In genomic region chr4:91376317-91376910, GRCm38 (mm10) we compare ENCODE assay signal across 8 mouse cellular contexts. TPM values are rescaled to one million over a fixed set of nuclear protein-coding genes. Genes with fewer than 3 reads are reported as not detected.
DNase-seq lines count a peak whose midpoint lies in the region; ATAC-seq and TF ChIP-seq lines count a peak whose summit lies in the region.

No protein-coding gene starts in this region.

- WGBS in forebrain, embryonic 13.5 days, result under 1% methylated on average over 28 of the region's 28 CpGs
- under 1% methylated on average over 28 of the region's 28 CpGs for WGBS in heart, embryonic 15.5 days
- under 1% methylated on average over 28 of the region's 28 CpGs for WGBS in kidney, postnatal 0 days
- under 1% methylated on average over 28 of the region's 28 CpGs for WGBS in limb, embryonic 15.5 days
- under 1% methylated on average over 28 of the region's 28 CpGs for WGBS in midbrain, embryonic 16.5 days

- H3K36me3 ChIP-seq in E14TG2a.4 (ENCODE audit: insufficient read depth, low read length), result no peaks in the 10 kb centered on the region
- no peaks in the 10 kb centered on the region for H3K36me3 ChIP-seq in forebrain, embryonic 13.5 days (ENCODE audit: poor library complexity, severe bottlenecking)
- H3K36me3 ChIP-seq in heart, embryonic 15.5 days, result no peaks in the 10 kb centered on the region
- H3K36me3 ChIP-seq in kidney, postnatal 0 days (ENCODE audit: insufficient read depth, low read length), result no peaks in the 10 kb centered on the region
- H3K36me3 ChIP-seq in limb, embryonic 15.5 days, result no peaks in the 10 kb centered on the region
- H3K36me3 ChIP-seq in midbrain, embryonic 16.5 days (ENCODE audit: control insufficient read depth, insufficient read depth, low read length), result no peaks in the 10 kb centered on the region

- DNase-seq in kidney, postnatal 0 days (ENCODE audit: low spot score), result peak; percentile 94
- peak; percentile 99 for DNase-seq in telencephalon, adult 2 months (ENCODE audit: low read depth, low spot score)

- H3K27me3 ChIP-seq in E14TG2a.4 (ENCODE audit: insufficient read depth, low read length), result peaks cover 47% of the 10 kb centered on the region
- peaks cover 6% of the 10 kb centered on the region; the same call in 1 of the 2 replicates for H3K27me3 ChIP-seq in forebrain, embryonic 13.5 days
- peaks cover 65% of the 10 kb centered on the region for H3K27me3 ChIP-seq in heart, embryonic 15.5 days
- H3K27me3 ChIP-seq in kidney, postnatal 0 days (ENCODE audit: insufficient read depth, low read length), result peaks cover 58% of the 10 kb centered on the region
- H3K27me3 ChIP-seq in limb, embryonic 15.5 days, result peaks cover 58% of the 10 kb centered on the region
- H3K27me3 ChIP-seq in midbrain, embryonic 16.5 days (ENCODE audit: control insufficient read depth, insufficient read depth, low read depth, low read length), result no peaks in the 10 kb centered on the region

- no peaks in the 10 kb centered on the region for H3K9me3 ChIP-seq in E14TG2a.4 (ENCODE audit: low read length)
- H3K9me3 ChIP-seq in forebrain, embryonic 13.5 days (replicated peaks), result no peaks in the 10 kb centered on the region
- H3K9me3 ChIP-seq in heart, embryonic 15.5 days (replicated peaks), result no peaks in the 10 kb centered on the region
- no peaks in the 10 kb centered on the region for H3K9me3 ChIP-seq in kidney, postnatal 0 days (replicated peaks; ENCODE audit: low read length)
- no peaks in the 10 kb centered on the region for H3K9me3 ChIP-seq in limb, embryonic 15.5 days
- no peaks in the 10 kb centered on the region for H3K9me3 ChIP-seq in midbrain, embryonic 16.5 days (replicated peaks; ENCODE audit: control insufficient read depth, low read length, poor library complexity, severe bottlenecking)

- peak; percentile 97 for ATAC-seq in cerebellum, adult (ENCODE audit: insufficient number of reproducible peaks, low FRiP score, low TSS enrichment)
- peak; percentile 95 for ATAC-seq in forebrain, embryonic 13.5 days
- ATAC-seq in heart, embryonic 15.5 days (replicated peaks; ENCODE audit: insufficient number of reproducible peaks, insufficient read depth, low FRiP score, low read depth), result peak; percentile 96
- ATAC-seq in kidney, postnatal 0 days (replicated peaks; ENCODE audit: low FRiP score, low read depth), result peak; percentile 99
- peak; percentile 96 for ATAC-seq in limb, embryonic 15.5 days (ENCODE audit: insufficient number of reproducible peaks, low FRiP score, low TSS enrichment, low read depth)
- ATAC-seq in midbrain, embryonic 16.5 days, result peak; percentile 93

- H3K4me1 ChIP-seq in E14TG2a.4 (replicated peaks; ENCODE audit: low read depth, low read length), result peaks cover 67% of the 10 kb centered on the region
- H3K4me1 ChIP-seq in forebrain, embryonic 13.5 days, result peaks cover 43% of the 10 kb centered on the region
- H3K4me1 ChIP-seq in heart, embryonic 15.5 days (replicated peaks), result peaks cover 25% of the 10 kb centered on the region
- peaks cover 18% of the 10 kb centered on the region for H3K4me1 ChIP-seq in kidney, postnatal 0 days (replicated peaks; ENCODE audit: insufficient read depth, low read length)
- peaks cover 32% of the 10 kb centered on the region for H3K4me1 ChIP-seq in limb, embryonic 15.5 days
- H3K4me1 ChIP-seq in midbrain, embryonic 16.5 days (ENCODE audit: control insufficient read depth, insufficient read depth, low read length), result peaks cover 22% of the 10 kb centered on the region

- peak overlapping the region; percentile 78 for H3K4me3 ChIP-seq in E14TG2a.4 (replicated peaks; ENCODE audit: low read length)
- H3K4me3 ChIP-seq in forebrain, embryonic 13.5 days, result peak overlapping the region; percentile 80
- H3K4me3 ChIP-seq in heart, embryonic 15.5 days, result peak overlapping the region; percentile 62
- peak overlapping the region; percentile 40 for H3K4me3 ChIP-seq in kidney, postnatal 0 days (replicated peaks; ENCODE audit: low read depth, low read length)
- H3K4me3 ChIP-seq in limb, embryonic 15.5 days, result peak overlapping the region; percentile 52
- H3K4me3 ChIP-seq in midbrain, embryonic 16.5 days (ENCODE audit: low read depth, low read length), result peak overlapping the region; percentile 87

- TF ChIP-seq CTCF in E14TG2a.4 (conservative IDR thresholded peaks at IDR 0.05; ENCODE audit: low read length), result no peak
- no peak for TF ChIP-seq CTCF in kidney, postnatal 0 days (IDR thresholded peaks at IDR 0.05; ENCODE audit: low read depth)

- H3K27ac ChIP-seq in forebrain, embryonic 13.5 days, result peak overlapping the region; percentile 91
- H3K27ac ChIP-seq in heart, embryonic 15.5 days, result no peak overlapping the region
- no peak overlapping the region for H3K27ac ChIP-seq in kidney, postnatal 0 days
- H3K27ac ChIP-seq in limb, embryonic 15.5 days, result no peak overlapping the region
- peak overlapping the region; percentile 92 for H3K27ac ChIP-seq in midbrain, embryonic 16.5 days (ENCODE audit: low read length)

- peak overlapping the region; percentile 89 for H3K9ac ChIP-seq in forebrain, embryonic 13.5 days
- 0 out of 2 replicates have a peak overlapping the region, but pooled peaks have one; percentile 17 for H3K9ac ChIP-seq in heart, embryonic 15.5 days
- H3K9ac ChIP-seq in kidney, postnatal 0 days (ENCODE audit: low read depth, low read length), result no peak overlapping the region
- H3K9ac ChIP-seq in limb, embryonic 15.5 days, result no peak overlapping the region
- H3K9ac ChIP-seq in midbrain, embryonic 16.5 days (ENCODE audit: low read depth, low read length), result peak overlapping the region; percentile 88

- H3K4me2 ChIP-seq in forebrain, embryonic 13.5 days, result peak overlapping the region; percentile 99
- peak overlapping the region; percentile 85 for H3K4me2 ChIP-seq in heart, embryonic 15.5 days
- peak overlapping the region; percentile 67 for H3K4me2 ChIP-seq in kidney, postnatal 0 days (ENCODE audit: low read length)
- peak overlapping the region; percentile 72 for H3K4me2 ChIP-seq in limb, embryonic 15.5 days
- peak overlapping the region; percentile 87 for H3K4me2 ChIP-seq in midbrain, embryonic 16.5 days (ENCODE audit: low read length)

RNA-seq across cellular contexts. Expression of gene Elavl2, which starts 24.2 kb away (rescaled TPM):
- 117 TPM in 2 replicates for polyA plus RNA-seq in forebrain, embryonic 13.5 days (2015; fragmentation: Nextera tagmentation; extraction: Ambion mirVana)
- 1.4 and 4.6 TPM in 2 replicates for polyA plus RNA-seq in heart, embryonic 15.5 days (2015; fragmentation: Nextera tagmentation; extraction: Ambion mirVana)
- polyA plus RNA-seq in kidney, postnatal 0 days (2015; fragmentation: Nextera tagmentation; extraction: Ambion mirVana), result 0.31 and 0.50 TPM in 2 replicates
- polyA plus RNA-seq in limb, embryonic 15.5 days (2015; fragmentation: Nextera tagmentation; extraction: Ambion mirVana), result 1.0 and 2.0 TPM in 2 replicates
- polyA plus RNA-seq in midbrain, embryonic 16.5 days (2015; fragmentation: Nextera tagmentation; extraction: Ambion mirVana), result 158 and 161 TPM in 2 replicates

Comparison
In these comparisons a context has a peak if more than half of its experiments do, and no peak if none do; other contexts are left out.
1. H3K27ac ChIP-seq: peak in forebrain, embryonic 13.5 days (single experiment) and midbrain, embryonic 16.5 days (single experiment); none in heart, embryonic 15.5 days (single experiment), kidney, postnatal 0 days (single experiment) and limb, embryonic 15.5 days (single experiment).
2. H3K9ac ChIP-seq: peak in forebrain, embryonic 13.5 days (single experiment), heart, embryonic 15.5 days (single experiment) and midbrain, embryonic 16.5 days (single experiment); none in kidney, postnatal 0 days (single experiment) and limb, embryonic 15.5 days (single experiment).
3. RNA of gene Elavl2, which starts 24.2 kb away (polyA plus RNA-seq): 158 to 161 TPM in midbrain, embryonic 16.5 days and 117 TPM in forebrain, embryonic 13.5 days; 1.0 to 2.0 TPM in limb, embryonic 15.5 days, 1.4 to 4.6 TPM in heart, embryonic 15.5 days and 0.31 to 0.50 TPM in kidney, postnatal 0 days; every median in the first group is over 10 times any median in the second.
4. Peak in every context shown above with its lines, with median percentiles within 50 percentile points of each other: H3K4me3 ChIP-seq, ATAC-seq and H3K4me2 ChIP-seq.